Mouse (Mus musculus): ENCODE results near the gene Trim21. TPM values are rescaled to one million over a fixed set of nuclear protein-coding genes. Genes with fewer than 3 reads are reported as not detected.
A peak's percentile ranks its signal among the peaks of the same experiment; 100 is the strongest.

Trim21 gene
- polyA plus RNA-seq (2015; fragmentation: Nextera tagmentation; extraction: Ambion mirVana) = 0.24 and 0.51 TPM in 2 replicates

- peak within 1 kb of the TSS; percentile 85 for H3K4me2 ChIP-seq
- H3K27ac ChIP-seq = peak within 1 kb of the TSS; percentile 60
- DNase-seq = peak; percentile 88
- H3K9me3 ChIP-seq (replicated peaks) = no peaks in the 10 kb centered on the region
- WGBS (ENCODE audit: insufficient replicate concordance) = 5% methylated on average over 10 of the region's 10 CpGs
- H3K4me3 ChIP-seq (replicated peaks) = peak within 1 kb of the TSS; percentile 75
- no peaks in the 10 kb centered on the region for H3K27me3 ChIP-seq
- H3K36me3 ChIP-seq = no peaks in the 10 kb centered on the region; the same call in 1 of the 2 replicates
- H3K9ac ChIP-seq = peak within 1 kb of the TSS; percentile 77
- peak; percentile 100 for ATAC-seq (ENCODE audit: low read depth)
- H3K4me1 ChIP-seq (replicated peaks) = peaks cover 19% of the 10 kb centered on the region
Observed at GRCm38 (mm10) chr7:102564999-102565997, at the start of gene Trim21. TSS of gene Trim21 (minus strand) at chr7:102565486.

GRCm38 (mm10) chr7:102597378-102598031 is 32.2 kb upstream of the Trim21 start, which contains the start of gene Olfr552:
TSS of gene Olfr552 (plus strand) at chr7:102597770.
- no peaks in the 10 kb centered on the region for H3K4me1 ChIP-seq (replicated peaks)
- ATAC-seq (ENCODE audit: low read depth) (no peak), DNase-seq (no peak)
- H3K27ac ChIP-seq = no peak within 1 kb of the TSS
- H3K4me3 ChIP-seq (replicated peaks) = no peak within 1 kb of the TSS
- H3K9me3 ChIP-seq (replicated peaks) = no peaks in the 10 kb centered on the region
- WGBS (ENCODE audit: insufficient replicate concordance) = 17% methylated on average over 1 of the region's 1 CpGs
- H3K9ac ChIP-seq = no peak within 1 kb of the TSS
- no peaks in the 10 kb centered on the region for H3K36me3 ChIP-seq
- no peak within 1 kb of the TSS for H3K4me2 ChIP-seq
- H3K27me3 ChIP-seq = no peaks in the 10 kb centered on the region

DNA sequence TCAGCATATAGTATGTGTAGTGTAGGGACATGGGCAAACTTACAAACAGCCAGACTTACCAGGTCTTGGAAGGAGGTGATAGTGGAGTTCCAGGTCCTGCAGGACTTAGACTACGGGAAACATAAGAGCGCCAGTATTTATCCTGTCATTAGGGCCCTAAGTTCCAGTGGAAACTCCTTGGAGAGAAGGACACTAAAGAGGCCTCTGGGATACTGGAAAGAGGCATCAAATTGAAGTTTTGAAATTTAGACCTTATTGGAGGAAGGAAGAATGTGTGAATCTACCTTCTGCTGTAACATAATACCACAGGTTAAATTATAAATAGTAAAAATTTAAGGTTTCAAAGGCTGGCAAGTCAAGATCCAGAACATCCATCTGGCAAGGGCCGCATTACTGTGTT is 26.5 kb upstream of the Trim21 start, which contains the start of gene Olfr551:
Gene Olfr551 (minus strand): TSS at position 101 of the 400 bp plus-strand sequence.
- no peaks in the 10 kb centered on the region for H3K9me3 ChIP-seq (replicated peaks)
- H3K36me3 ChIP-seq = no peaks in the 10 kb centered on the region
- H3K27me3 ChIP-seq = no peaks in the 10 kb centered on the region
- 77% methylated on average over 3 of the region's 3 CpGs for WGBS (ENCODE audit: insufficient replicate concordance)
- ATAC-seq (ENCODE audit: low read depth) (no peak), DNase-seq (no peak)
- H3K4me2 ChIP-seq = no peak within 1 kb of the TSS
- H3K4me3 ChIP-seq (replicated peaks) = no peak within 1 kb of the TSS
- H3K9ac ChIP-seq = no peak within 1 kb of the TSS
- no peak within 1 kb of the TSS for H3K27ac ChIP-seq
- no peaks in the 10 kb centered on the region for H3K4me1 ChIP-seq (replicated peaks)

- 24% methylated on average over 6 of the region's 6 CpGs for WGBS (ENCODE audit: insufficient replicate concordance)
- no peaks in the 10 kb centered on the region for H3K9me3 ChIP-seq (replicated peaks)
- H3K4me3 ChIP-seq (replicated peaks) = no peak overlapping the region
- no peak for DNase-seq
- H3K27me3 ChIP-seq = no peaks in the 10 kb centered on the region
- no peak overlapping the region for H3K4me2 ChIP-seq
- ATAC-seq (ENCODE audit: low read depth) = no peak
- H3K36me3 ChIP-seq = no peaks in the 10 kb centered on the region
- no peaks in the 10 kb centered on the region for H3K4me1 ChIP-seq (replicated peaks)
- H3K27ac ChIP-seq = no peak overlapping the region
- no peak overlapping the region for H3K9ac ChIP-seq
Observed at GRCm38 (mm10) chr7:102575998-102576397, 10.7 kb upstream of the Trim21 start.

GRCm38 (mm10) chr7:102573174-102573830 is 8.0 kb upstream of the Trim21 start:
- DNase-seq = no peak
- no peak for ATAC-seq (ENCODE audit: low read depth)
- 65% methylated on average over 3 of the region's 3 CpGs for WGBS (ENCODE audit: insufficient replicate concordance)

DNA sequence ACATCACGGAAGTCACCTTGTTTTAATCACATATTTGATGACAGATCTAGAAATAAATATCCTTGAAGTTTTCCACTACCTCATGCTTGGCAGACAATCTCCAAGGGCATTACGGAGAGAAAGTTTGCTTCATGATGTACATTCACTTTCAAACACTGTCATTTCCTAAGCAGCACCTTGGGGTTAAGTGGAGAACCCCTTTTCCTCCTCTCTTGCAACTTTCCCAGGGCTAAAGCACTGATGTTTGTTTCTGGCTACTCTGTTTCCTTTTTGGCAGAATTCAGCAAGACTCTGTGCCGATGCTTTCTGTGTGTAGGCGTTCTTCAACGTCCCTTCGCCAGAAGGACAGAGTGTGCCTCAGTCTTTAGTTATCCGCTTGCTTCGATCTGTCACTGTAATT is 5.9 kb upstream of the Trim21 start, which contains the start of gene Olfr550:
Gene Olfr550 (plus strand): TSS at position 301 of the 400 bp plus-strand sequence.
- Histone ChIP-seq H3K36me3 (no peaks in the 10 kb centered on the region), H3K4me2 (no peak within 1 kb of the TSS), H3K9ac (no peak within 1 kb of the TSS), H3K27me3 (no peaks in the 10 kb centered on the region), H3K9me3 (replicated peaks) (no peaks in the 10 kb centered on the region), H3K4me3 (replicated peaks) (no peak within 1 kb of the TSS), H3K27ac (no peak within 1 kb of the TSS), H3K4me1 (replicated peaks) (no peaks in the 10 kb centered on the region; the same call in 1 of the 2 replicates)
- ATAC-seq (ENCODE audit: low read depth) (no peak), DNase-seq (no peak)
- WGBS (ENCODE audit: insufficient replicate concordance) = 79% methylated on average over 8 of the region's 8 CpGs

More at GRCm38 (mm10) chr7:102573174-102573830, 8.0 kb upstream of the Trim21 start:
- Histone ChIP-seq H3K27ac (no peak overlapping the region), H3K4me1 (replicated peaks) (no peaks in the 10 kb centered on the region), H3K4me2 (no peak overlapping the region), H3K9ac (no peak overlapping the region), H3K4me3 (replicated peaks) (no peak overlapping the region), H3K9me3 (replicated peaks) (no peaks in the 10 kb centered on the region), H3K36me3 (no peaks in the 10 kb centered on the region), H3K27me3 (no peaks in the 10 kb centered on the region)

GRCm38 (mm10) chr7:102566219-102566618 is 933 bp upstream of the Trim21 start:
- ATAC-seq (ENCODE audit: low read depth) (no peak), DNase-seq (no peak)
- no peak overlapping the region for H3K4me2 ChIP-seq
- H3K9ac ChIP-seq = no peak overlapping the region
- H3K9me3 ChIP-seq (replicated peaks) = no peaks in the 10 kb centered on the region
- no peaks in the 10 kb centered on the region for H3K36me3 ChIP-seq
- no peak overlapping the region for H3K4me3 ChIP-seq (replicated peaks)
- no peak overlapping the region for H3K27ac ChIP-seq
- WGBS (ENCODE audit: insufficient replicate concordance) = 71% methylated on average over 4 of the region's 4 CpGs
- H3K4me1 ChIP-seq (replicated peaks) = peaks cover 19% of the 10 kb centered on the region
- H3K27me3 ChIP-seq = no peaks in the 10 kb centered on the region

DNA sequence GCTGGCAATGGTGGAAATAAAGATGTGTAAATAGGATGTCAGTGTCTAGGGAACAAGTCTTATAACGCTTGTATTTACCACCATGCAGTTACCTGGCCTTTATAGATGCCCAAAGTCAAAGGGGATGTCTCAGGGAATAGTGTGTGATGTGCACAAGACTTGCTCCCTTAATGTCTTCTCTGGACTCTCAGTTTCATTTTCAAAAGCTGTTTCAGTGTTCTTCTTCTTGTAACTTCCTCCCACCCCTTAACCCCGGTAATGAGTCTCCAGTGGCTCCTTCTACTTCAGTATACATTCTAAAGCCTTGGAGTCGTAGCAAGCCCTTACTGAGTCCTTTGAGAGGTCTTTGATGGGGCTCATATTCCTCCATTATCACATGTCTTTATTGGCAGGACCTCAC is 12.0 kb downstream of the Trim21 start:
- Histone ChIP-seq H3K27ac (no peak overlapping the region), H3K36me3 (no peaks in the 10 kb centered on the region), H3K4me1 (replicated peaks) (no peaks in the 10 kb centered on the region), H3K4me3 (replicated peaks) (no peak overlapping the region), H3K9me3 (replicated peaks) (no peaks in the 10 kb centered on the region), H3K9ac (no peak overlapping the region), H3K27me3 (no peaks in the 10 kb centered on the region), H3K4me2 (no peak overlapping the region)
- ATAC-seq (ENCODE audit: low read depth) = no peak
- WGBS (ENCODE audit: insufficient replicate concordance) = 51% methylated on average over 3 of the region's 3 CpGs
- no peak for DNase-seq

DNA sequence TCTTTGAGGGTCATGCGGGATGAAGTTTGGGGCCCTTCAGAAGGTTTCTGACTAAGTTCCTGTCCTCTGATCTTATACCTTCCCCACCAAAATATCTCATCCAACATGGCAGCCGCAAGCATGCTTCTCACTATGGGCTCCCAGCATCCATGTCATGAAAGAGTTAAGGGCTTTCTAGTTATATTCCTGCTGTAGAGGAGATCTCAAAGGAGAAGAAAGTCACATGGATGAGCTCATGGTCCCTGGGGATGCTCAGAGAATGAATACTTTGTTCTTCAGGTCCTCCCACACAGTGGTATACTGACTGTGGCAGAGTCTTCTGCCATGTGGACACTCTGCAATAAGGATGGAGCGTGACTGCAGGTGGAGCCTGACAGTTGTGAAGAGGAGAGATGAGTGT is 15.7 kb downstream of the Trim21 start, which contains the start of gene Olfr549:
Gene Olfr549 (plus strand): TSS at position 301 of the 400 bp plus-strand sequence.
- Histone ChIP-seq H3K27ac (no peak within 1 kb of the TSS), H3K36me3 (no peaks in the 10 kb centered on the region), H3K27me3 (no peaks in the 10 kb centered on the region), H3K4me3 (replicated peaks) (no peak within 1 kb of the TSS), H3K9ac (no peak within 1 kb of the TSS), H3K4me1 (replicated peaks) (no peaks in the 10 kb centered on the region), H3K4me2 (no peak within 1 kb of the TSS), H3K9me3 (replicated peaks) (no peaks in the 10 kb centered on the region)
- 67% methylated on average over 3 of the region's 3 CpGs for WGBS (ENCODE audit: insufficient replicate concordance)
- no peak for DNase-seq
- ATAC-seq (ENCODE audit: low read depth) = no peak

DNA sequence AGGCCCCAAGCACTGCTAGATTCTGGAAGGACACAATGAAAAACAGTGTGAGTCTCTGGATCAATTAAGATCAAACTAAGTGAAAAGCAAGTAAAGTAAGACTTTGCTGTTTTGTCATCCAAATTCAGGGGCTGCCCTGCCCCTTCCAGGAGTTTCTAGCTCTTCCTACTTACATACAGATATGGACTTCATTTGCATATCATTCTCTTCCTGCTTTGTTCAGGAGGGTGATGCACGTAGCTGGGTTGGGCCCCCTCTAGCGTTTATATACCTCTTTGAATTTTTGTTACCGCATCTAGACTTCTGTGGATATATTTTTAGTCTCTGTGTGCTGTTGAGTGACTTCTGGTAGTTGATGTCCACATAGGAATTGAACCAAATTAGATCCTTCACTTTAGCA is 24.0 kb downstream of the Trim21 start:
- Histone ChIP-seq H3K9me3 (replicated peaks) (no peaks in the 10 kb centered on the region), H3K27ac (no peak overlapping the region), H3K4me3 (replicated peaks) (no peak overlapping the region), H3K36me3 (no peaks in the 10 kb centered on the region), H3K27me3 (no peaks in the 10 kb centered on the region), H3K9ac (no peak overlapping the region), H3K4me1 (replicated peaks) (no peaks in the 10 kb centered on the region), H3K4me2 (no peak overlapping the region)
- 29% methylated on average over 3 of the region's 3 CpGs for WGBS (ENCODE audit: insufficient replicate concordance)
- DNase-seq (no peak), ATAC-seq (ENCODE audit: low read depth) (no peak)

DNA sequence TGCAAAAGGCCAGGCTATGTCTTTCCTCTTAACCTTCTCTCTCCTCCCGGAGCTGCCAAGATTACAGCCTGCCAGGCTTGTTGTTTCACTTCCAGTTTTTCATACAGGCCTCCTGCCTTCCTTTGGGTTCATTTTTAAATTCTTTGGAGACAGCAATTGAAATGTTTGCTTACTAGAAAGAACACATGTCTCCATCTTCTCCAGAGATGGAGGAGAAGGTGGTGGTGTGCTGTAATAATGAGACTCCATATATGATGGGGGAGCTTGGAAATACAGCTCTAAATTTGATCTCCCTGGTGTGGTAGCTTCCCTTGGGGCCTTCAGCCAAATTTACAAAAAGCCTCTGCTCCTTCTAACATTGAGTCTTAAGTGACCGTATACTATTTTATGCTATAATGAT is 24.7 kb downstream of the Trim21 start, which contains the start of gene Olfr548-ps1:
Gene Olfr548-ps1 (plus strand): TSS at position 301 of the 400 bp plus-strand sequence.
- H3K9ac ChIP-seq = no peak within 1 kb of the TSS
- H3K4me1 ChIP-seq (replicated peaks) = no peaks in the 10 kb centered on the region
- H3K27ac ChIP-seq = no peak within 1 kb of the TSS
- no peak within 1 kb of the TSS for H3K4me2 ChIP-seq
- H3K4me3 ChIP-seq (replicated peaks) = no peak within 1 kb of the TSS
- ATAC-seq (ENCODE audit: low read depth) (no peak), DNase-seq (no peak)
- H3K27me3 ChIP-seq = no peaks in the 10 kb centered on the region
- no peaks in the 10 kb centered on the region for H3K36me3 ChIP-seq
- H3K9me3 ChIP-seq (replicated peaks) = no peaks in the 10 kb centered on the region
- WGBS (ENCODE audit: insufficient replicate concordance) = 65% methylated on average over 2 of the region's 2 CpGs
